Mouse (Mus musculus) liver, embryonic 14.5 days (tissue): ENCODE results near the gene Kdm4a.

Experiments used
- CTCF ChIP-seq: IDR thresholded peaks from 2 replicates; pipeline ENCODE4 v1.5.1; 2016; ENCODE audit warnings: antibody characterized with exemption, low read depth, control low read depth
- EP300 ChIP-seq: IDR thresholded peaks from 2 replicates; pipeline ENCODE4 v1.6.1; 2016; ENCODE audit warnings: antibody characterized with exemption, low read depth

- no peak for TF ChIP-seq EP300
- no peak for TF ChIP-seq CTCF
Observed at GRCm38 (mm10) chr4:118099637-118100364, 80.0 kb downstream of the Kdm4a start.
